Mouse (Mus musculus) cortical plate, adult 2 months (tissue): Measurements from ENCODE around the gene Vmn1r170. TPM values are rescaled to one million over a fixed set of nuclear protein-coding genes. Genes with fewer than 3 reads are reported as not detected.
"Not testable (repeated sequence)": the region's sequence is repeated elsewhere in the genome, so short reads cannot be mapped to it uniquely, and the experiment has no call there.

ENCODE experiments used
- H3K27ac ChIP-seq: fragments of 200-500 bp; 2 replicates; pipeline ENCODE4 v1.5.1; 2012; ENCODE audit warnings: low read length, control low read depth, inconsistent platforms; ENCODE audit not compliant: insufficient read depth
- H3K4me1 ChIP-seq: fragments of 200-500 bp; 2 replicates; pipeline ENCODE4 v1.6.1; 2011; ENCODE audit warnings: low read length; ENCODE audit not compliant: control insufficient read depth, insufficient read depth
- H3K4me3 ChIP-seq: fragments of 200-500 bp; 2 replicates; pipeline ENCODE4 v1.5.1; 2011; ENCODE audit warnings: mild to moderate bottlenecking, low read length, control low read depth; ENCODE audit not compliant: insufficient read depth
- CTCF ChIP-seq: fragments of 200-500 bp; IDR thresholded peaks from 2 replicates; pipeline ENCODE4 v1.5.1; 2011; ENCODE audit warnings: mild to moderate bottlenecking, control low read depth, low read length; ENCODE audit not compliant: insufficient read depth; ENCODE audit errors: extremely low read depth
- POLR2A ChIP-seq: fragments of 200-500 bp; IDR thresholded peaks from 2 replicates; pipeline ENCODE4 v1.6.1; 2011; ENCODE audit warnings: mild to moderate bottlenecking, low read length, control low read depth; ENCODE audit not compliant: insufficient read depth; ENCODE audit errors: extremely low read depth
- polyA plus RNA-seq: library from polyadenylated mRNA; depleted of rRNA; stranded (reverse); fragments of >200 nt; gene quantifications from 2 replicates; pipeline ENCODE4 v1.2.3, GENCODE M21; 2012; rRNA removed

The Vmn1r170 gene
- not detected in 2 replicates for polyA plus RNA-seq

GRCm38 (mm10) chr7:23605875-23606274 is at the start of gene Vmn1r170:
Vmn1r170 (plus strand) TSS chr7:23606175.
- H3K27ac ChIP-seq, H3K4me3 ChIP-seq, H3K4me1 ChIP-seq: not testable (repeated sequence)

- not testable (repeated sequence) for H3K4me3 ChIP-seq, H3K27ac ChIP-seq, H3K4me1 ChIP-seq
These were observed 30.7 kb upstream of the Vmn1r170 start, which contains the start of gene Vmn1r169 for GRCm38 (mm10) chr7:23575226-23575625. Vmn1r169 (plus strand) TSS chr7:23575526.

GRCm38 (mm10) chr7:23630422-23630821 is 24.4 kb downstream of the Vmn1r170 start, which contains the start of gene Vmn1r171:
Vmn1r171 (plus strand) TSS chr7:23630722.
- H3K4me3 ChIP-seq = no peak within 1 kb of the TSS
- TF ChIP-seq CTCF (no peak), POLR2A (no peak)

More at GRCm38 (mm10) chr7:23630422-23630821, 24.4 kb downstream of the Vmn1r170 start, which contains the start of gene Vmn1r171:
- Histone ChIP-seq H3K4me1 (no peaks in the 10 kb centered on the region), H3K27ac (no peak within 1 kb of the TSS)

Other genes starting within 250 kb of the Vmn1r170 start
- not detected in 2 replicates for gene Nlrp5, start 220.3 kb upstream of the Vmn1r170 start, polyA plus RNA-seq
- gene Vmn1r167, start 99.0 kb upstream of the Vmn1r170 start, polyA plus RNA-seq = not detected in 2 replicates
- not detected in 2 replicates for gene Vmn1r168, start 66.4 kb upstream of the Vmn1r170 start, polyA plus RNA-seq
- not detected in 2 replicates for gene Vmn1r169, start 30.6 kb upstream of the Vmn1r170 start, polyA plus RNA-seq
- not detected in 2 replicates for gene Vmn1r171, start 24.5 kb downstream of the Vmn1r170 start, polyA plus RNA-seq
- not detected in 2 replicates for gene Vmn1r172, start 52.1 kb downstream of the Vmn1r170 start, polyA plus RNA-seq
- not detected in 2 replicates for gene Vmn1r173, start 94.5 kb downstream of the Vmn1r170 start, polyA plus RNA-seq
- gene Vmn1r174, start 146.1 kb downstream of the Vmn1r170 start, polyA plus RNA-seq = not detected in 2 replicates
- gene Vmn1r175, start 204.5 kb downstream of the Vmn1r170 start, polyA plus RNA-seq = not detected in 2 replicates
- gene Vmn1r176, start 231.2 kb downstream of the Vmn1r170 start, polyA plus RNA-seq = not detected in 2 replicates